Mouse (Mus musculus) ES-Bruce4 (cell line): ENCODE results near the gene Cntnap5b.

Experiments
- CTCF ChIP-seq: IDR thresholded peaks from one replicate; pipeline ENCODE4 v1.8.1; 2011; ENCODE audit warnings: low read depth, low read length
- EP300 ChIP-seq: IDR thresholded peaks from 2 replicates; pipeline ENCODE4 v1.6.1; 2011; ENCODE audit warnings: low read depth, low read length; ENCODE audit not compliant: insufficient read depth
- POLR2A ChIP-seq: IDR thresholded peaks from one replicate; pipeline ENCODE4 v1.8.1; 2011; ENCODE audit warnings: low read length; ENCODE audit not compliant: insufficient read depth

- no peak for TF ChIP-seq POLR2A
- no peak for TF ChIP-seq CTCF
- no peak for TF ChIP-seq EP300
These were observed 558.5 kb downstream of the Cntnap5b start for GRCm38 (mm10) chr1:100331066-100331465.
